Mouse (Mus musculus): ENCODE measurements around the gene L1cam.

DNA sequence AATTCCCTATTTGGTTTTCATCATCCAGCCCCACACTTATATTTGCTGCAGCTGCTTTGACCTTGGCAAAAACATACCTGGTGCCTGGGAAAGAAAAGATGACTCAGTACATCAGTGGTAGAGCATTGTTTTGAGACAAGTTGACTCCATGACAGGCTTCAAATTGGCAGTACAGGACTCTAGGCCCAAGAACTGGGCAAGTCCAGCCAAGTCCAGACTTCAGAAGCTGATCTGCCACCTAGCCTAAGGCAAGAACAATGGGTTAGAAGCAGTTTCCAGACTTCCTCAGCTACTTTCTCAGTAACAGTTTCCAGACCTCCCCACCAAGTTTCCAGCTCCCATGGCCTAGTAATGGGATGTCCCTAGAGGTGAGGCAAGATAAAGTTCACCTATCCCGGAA, 60.2 kb downstream of the L1cam start:
- TF ChIP-seq POLR2A (IDR thresholded peaks at IDR 0.05; ENCODE audit: borderline replicate concordance, extremely low read depth, low read depth, low read length): no peak
- no peak for TF ChIP-seq CTCF (IDR thresholded peaks at IDR 0.05; ENCODE audit: insufficient read depth, low read length)

All from lung, adult 2 months (tissue).